Mouse (Mus musculus) E14TG2a.4 (cell line): ENCODE measurements around the gene Olfr237-ps1.

Experiments
- CTCF ChIP-seq: conservative IDR thresholded peaks from 2 replicates; pipeline ENCODE4 v1.5.1; 2014; ENCODE audit warnings: low read length
- NANOG ChIP-seq: IDR thresholded peaks from 2 replicates; pipeline ENCODE4 v1.6.1; 2014; ENCODE audit warnings: borderline replicate concordance, low read length, mixed read lengths
- POU5F1 ChIP-seq: IDR thresholded peaks from 2 replicates; pipeline ENCODE4 v1.6.1; 2014; ENCODE audit warnings: low read length, borderline replicate concordance

- TF ChIP-seq CTCF (no peak), NANOG (no peak), POU5F1 (no peak)
Measured at GRCm38 (mm10) chr6:43159502-43159901, 13.1 kb downstream of the Olfr237-ps1 start.
